8 mouse cellular contexts compared by ENCODE assay signal in the genomic region with DNA sequence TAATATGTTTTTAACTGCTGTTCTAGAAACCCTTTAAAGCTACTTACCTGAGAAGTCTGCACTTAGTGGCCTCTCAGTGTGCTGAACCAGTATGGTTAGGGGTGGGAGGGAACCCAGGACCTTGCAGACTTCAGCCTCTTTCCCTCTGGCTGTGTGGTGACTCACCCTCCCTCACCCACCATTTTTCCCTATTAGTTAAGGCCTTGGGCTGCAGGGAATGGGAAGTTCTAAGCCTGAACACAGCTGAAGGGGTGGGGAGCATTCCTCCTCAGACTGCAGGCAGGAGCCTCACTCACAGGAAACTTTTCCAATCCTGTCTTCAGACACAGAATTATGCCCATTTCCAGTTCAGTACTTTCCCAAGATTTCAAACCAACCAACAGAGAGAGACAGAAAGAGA. TPM values are rescaled to one million over a fixed set of nuclear protein-coding genes. Genes with fewer than 3 reads are reported as not detected.
DNase-seq lines count a peak whose midpoint lies in the region; ATAC-seq and TF ChIP-seq lines count a peak whose summit lies in the region.
"Had no signal": no experiment of that assay in that cellular context is flagged by ENCODE, and none has a peak within 500 bp of the region (broad histone marks: within the 10 kb centered on the region; RNA-seq: fewer than 3 reads in every experiment).

No protein-coding gene starts in this region.

- H3K9me3 ChIP-seq in midbrain, embryonic 11.5 days (ENCODE audit: control insufficient read depth, low read length), result no peaks in the 10 kb centered on the region
- H3K9me3 ChIP-seq in midbrain, embryonic 10.5 days (replicated peaks), result no peaks in the 10 kb centered on the region
- no peaks in the 10 kb centered on the region for H3K9me3 ChIP-seq in intestine, postnatal 0 days (ENCODE audit: control insufficient read depth)

- H3K4me2 ChIP-seq in midbrain, embryonic 11.5 days, result no peak overlapping the region
- peak overlapping the region; percentile 80; the same call in 1 of the 2 replicates for H3K4me2 ChIP-seq in intestine, postnatal 0 days (replicated peaks; ENCODE audit: low read depth)

- no peaks in the 10 kb centered on the region for H3K36me3 ChIP-seq in midbrain, embryonic 11.5 days (ENCODE audit: control insufficient read depth, insufficient read depth, low read length)
- peaks cover 13% of the 10 kb centered on the region for H3K36me3 ChIP-seq in midbrain, embryonic 10.5 days
- peaks cover 3% of the 10 kb centered on the region; the same call in 1 of the 2 replicates for H3K36me3 ChIP-seq in intestine, postnatal 0 days (ENCODE audit: control insufficient read depth, insufficient read depth)
- no peaks in the 10 kb centered on the region for H3K36me3 ChIP-seq in macrophage (ENCODE audit: inconsistent target)

- ATAC-seq in midbrain, embryonic 11.5 days (ENCODE audit: low FRiP score), result no peak
- no peak for ATAC-seq in intestine, postnatal 0 days

- H3K9ac ChIP-seq in midbrain, embryonic 11.5 days (ENCODE audit: low read length), result 0 out of 2 replicates have a peak overlapping the region, but pooled peaks have one; percentile 16
- no peak overlapping the region; the same call in 1 of the 2 replicates for H3K9ac ChIP-seq in intestine, postnatal 0 days (ENCODE audit: low read depth, low read length)

- H3K27me3 ChIP-seq in midbrain, embryonic 11.5 days (ENCODE audit: control insufficient read depth, insufficient read depth, low read length), result no peaks in the 10 kb centered on the region
- H3K27me3 ChIP-seq in midbrain, embryonic 10.5 days (ENCODE audit: low read depth, poor library complexity, severe bottlenecking), result no peaks in the 10 kb centered on the region
- H3K27me3 ChIP-seq in intestine, postnatal 0 days (replicated peaks; ENCODE audit: control insufficient read depth, insufficient read depth, low read length), result no peaks in the 10 kb centered on the region

- no peak overlapping the region for H3K27ac ChIP-seq in midbrain, embryonic 11.5 days (ENCODE audit: low read depth, low read length)
- no peak overlapping the region for H3K27ac ChIP-seq in midbrain, embryonic 10.5 days (replicated peaks)
- H3K27ac ChIP-seq in intestine, postnatal 0 days (ENCODE audit: low read depth, low read length), result peak overlapping the region; percentile 96
- peak overlapping the region; percentile 98 for H3K27ac ChIP-seq in macrophage

- peaks cover 16% of the 10 kb centered on the region for H3K4me1 ChIP-seq in midbrain, embryonic 11.5 days (ENCODE audit: control insufficient read depth, insufficient read depth, low read length)
- peaks cover 49% of the 10 kb centered on the region for H3K4me1 ChIP-seq in midbrain, embryonic 10.5 days
- peaks cover 15% of the 10 kb centered on the region for H3K4me1 ChIP-seq in intestine, postnatal 0 days (replicated peaks; ENCODE audit: control insufficient read depth, insufficient read depth, low read length)

- H3K4me3 ChIP-seq in midbrain, embryonic 11.5 days (ENCODE audit: low read depth, low read length), result no peak overlapping the region
- no peak overlapping the region for H3K4me3 ChIP-seq in midbrain, embryonic 10.5 days
- no peak overlapping the region for H3K4me3 ChIP-seq in intestine, postnatal 0 days (ENCODE audit: low read depth, low read length)
- H3K4me3 ChIP-seq in macrophage (ENCODE audit: inconsistent target), result no peak overlapping the region; the same call in 1 of the 2 replicates

- DNase-seq in midbrain, embryonic 11.5 days (ENCODE audit: low spot score, missing footprints), result no peak
- DNase-seq in midbrain, embryonic 10.5 days (ENCODE audit: low spot score), result no peak
- peak; percentile 34 for DNase-seq in adrenal gland, postnatal 14 days
- no peak for DNase-seq in cerebellum, adult 11-12 months
- DNase-seq in B cell, adult 2 months, result no peak
- DNase-seq: cerebellum, postnatal 36 days had no signal

- no peak for TF ChIP-seq CTCF in intestine, postnatal 0 days (IDR thresholded peaks at IDR 0.05; ENCODE audit: low read depth)

- H3K79me2 ChIP-seq in macrophage (ENCODE audit: inconsistent target), result peaks cover 19% of the 10 kb centered on the region

RNA-seq across cellular contexts. Expression of a gene that starts 3.1 kb away (rescaled TPM):
- polyA plus RNA-seq in midbrain, embryonic 11.5 days (2014; fragmentation: Nextera tagmentation; extraction: Ambion mirVana), result 796 and 834 TPM in 2 replicates
- polyA plus RNA-seq in midbrain, embryonic 10.5 days (2016; fragmentation: Nextera tagmentation; extraction: Ambion mirVana), result 767 and 792 TPM in 2 replicates
- 551 and 754 TPM in 2 replicates for total RNA-seq in adrenal gland, postnatal 14 days (2021)
- 997 and 1,037 TPM in 2 replicates for polyA plus RNA-seq in intestine, postnatal 0 days (2015; fragmentation: Nextera tagmentation; extraction: Ambion mirVana)
- 100 to 1,000 TPM in 7 of 26 experiments, 10 to 100 TPM in 19; 27.3 to 289 (median 62.9) TPM for total RNA-seq in macrophage (2018; cell fraction: chromatin; rRNA removed)
- 1,000 to 10,000 TPM in 17 of 26 experiments, 100 to 1,000 TPM in 9; 803 to 2,239 (median 1,314) TPM for total RNA-seq in macrophage (2018; cell fraction: cytosol; rRNA removed)
- total RNA-seq in macrophage (2018; cell fraction: nucleus; rRNA removed), result 100 to 1,000 TPM; 143 to 499 (median 274) TPM
- polyA plus RNA-seq in macrophage (2018), result 944 to 2,094 TPM (median 1,300 TPM) in 3 replicates

RNA-seq across cellular contexts. Expression of a gene that starts 5.9 kb away (rescaled TPM):
- polyA plus RNA-seq in midbrain, embryonic 11.5 days (2014; fragmentation: Nextera tagmentation; extraction: Ambion mirVana), result 130 and 140 TPM in 2 replicates
- 119 and 140 TPM in 2 replicates for polyA plus RNA-seq in midbrain, embryonic 10.5 days (2016; fragmentation: Nextera tagmentation; extraction: Ambion mirVana)
- 101 and 117 TPM in 2 replicates for total RNA-seq in adrenal gland, postnatal 14 days (2021)
- 44.9 and 45.2 TPM in 2 replicates for polyA plus RNA-seq in intestine, postnatal 0 days (2015; fragmentation: Nextera tagmentation; extraction: Ambion mirVana)
- 100 to 1,000 TPM; 136 to 374 (median 252) TPM for total RNA-seq in macrophage (2018; cell fraction: chromatin; rRNA removed)
- 10 to 100 TPM; 53.2 to 84.9 (median 72.0) TPM for total RNA-seq in macrophage (2018; cell fraction: cytosol; rRNA removed)
- 100 to 1,000 TPM in 24 of 26 experiments, 10 to 100 TPM in 2; 89.6 to 199 (median 148) TPM for total RNA-seq in macrophage (2018; cell fraction: nucleus; rRNA removed)
- 60.3 to 67.5 TPM (median 67.2 TPM) in 3 replicates for polyA plus RNA-seq in macrophage (2018)

RNA-seq across cellular contexts. Expression of a gene that starts 35.8 kb away (rescaled TPM):
- 30.8 and 34.6 TPM in 2 replicates for polyA plus RNA-seq in midbrain, embryonic 11.5 days (2014; fragmentation: Nextera tagmentation; extraction: Ambion mirVana)
- 17.8 and 26.2 TPM in 2 replicates for polyA plus RNA-seq in midbrain, embryonic 10.5 days (2016; fragmentation: Nextera tagmentation; extraction: Ambion mirVana)
- total RNA-seq in adrenal gland, postnatal 14 days (2021), result 30.4 and 34.1 TPM in 2 replicates
- polyA plus RNA-seq in intestine, postnatal 0 days (2015; fragmentation: Nextera tagmentation; extraction: Ambion mirVana), result 48.6 and 50.4 TPM in 2 replicates
- 10 to 100 TPM in 7 of 26 experiments, 1 to 10 TPM in 19; 1.3 to 15.5 (median 5.4) TPM for total RNA-seq in macrophage (2018; cell fraction: chromatin; rRNA removed)
- total RNA-seq in macrophage (2018; cell fraction: cytosol; rRNA removed), result 10 to 100 TPM in 19 of 26 experiments, 1 to 10 TPM in 7; 5.3 to 25.4 (median 17.1) TPM
- total RNA-seq in macrophage (2018; cell fraction: nucleus; rRNA removed), result 10 to 100 TPM in 13 of 26 experiments, 1 to 10 TPM in 13; 2.6 to 30.5 (median 10.4) TPM
- 7.0 to 22.0 TPM (median 13.1 TPM) in 3 replicates for polyA plus RNA-seq in macrophage (2018)

RNA-seq across cellular contexts. Expression of a gene that starts 35.9 kb away (rescaled TPM):
- polyA plus RNA-seq in midbrain, embryonic 11.5 days (2014; fragmentation: Nextera tagmentation; extraction: Ambion mirVana), result 278 and 298 TPM in 2 replicates
- polyA plus RNA-seq in midbrain, embryonic 10.5 days (2016; fragmentation: Nextera tagmentation; extraction: Ambion mirVana), result 272 and 276 TPM in 2 replicates
- 359 and 362 TPM in 2 replicates for total RNA-seq in adrenal gland, postnatal 14 days (2021)
- 313 and 315 TPM in 2 replicates for polyA plus RNA-seq in intestine, postnatal 0 days (2015; fragmentation: Nextera tagmentation; extraction: Ambion mirVana)
- total RNA-seq in macrophage (2018; cell fraction: chromatin; rRNA removed), result 100 to 1,000 TPM in 13 of 26 experiments, 10 to 100 TPM in 13; 77.4 to 166 (median 100) TPM
- 100 to 1,000 TPM; 351 to 428 (median 397) TPM for total RNA-seq in macrophage (2018; cell fraction: cytosol; rRNA removed)
- 100 to 1,000 TPM; 142 to 338 (median 218) TPM for total RNA-seq in macrophage (2018; cell fraction: nucleus; rRNA removed)
- 409 to 646 TPM (median 437 TPM) in 3 replicates for polyA plus RNA-seq in macrophage (2018)

RNA-seq across cellular contexts. Expression of a gene that starts 45.1 kb away (rescaled TPM):
- polyA plus RNA-seq in midbrain, embryonic 11.5 days (2014; fragmentation: Nextera tagmentation; extraction: Ambion mirVana), result 24.2 and 27.1 TPM in 2 replicates
- 37.9 and 39.2 TPM in 2 replicates for polyA plus RNA-seq in midbrain, embryonic 10.5 days (2016; fragmentation: Nextera tagmentation; extraction: Ambion mirVana)
- total RNA-seq in adrenal gland, postnatal 14 days (2021), result 6.8 and 13.2 TPM in 2 replicates
- 4.5 and 4.8 TPM in 2 replicates for polyA plus RNA-seq in intestine, postnatal 0 days (2015; fragmentation: Nextera tagmentation; extraction: Ambion mirVana)
- 10 to 100 TPM in 4 of 26 experiments, 1 to 10 TPM in 20, under 1 TPM in 1, not detected in 1; 0.46 to 14.4 (median 5.6) TPM for total RNA-seq in macrophage (2018; cell fraction: chromatin; rRNA removed)
- total RNA-seq in macrophage (2018; cell fraction: cytosol; rRNA removed), result under 1 TPM in 13 of 26 experiments, not detected in 13; 0.07 to 0.77 (median 0.19) TPM
- total RNA-seq in macrophage (2018; cell fraction: nucleus; rRNA removed), result 1 to 10 TPM in 19 of 26 experiments, under 1 TPM in 5, not detected in 2; 0.18 to 6.7 (median 2.4) TPM
- 0.67 to 1.3 TPM (median 0.96 TPM) in 3 replicates for polyA plus RNA-seq in macrophage (2018)

Comparison
In these comparisons a context has a peak if more than half of its experiments do, and no peak if none do; other contexts are left out.
1. H3K27ac ChIP-seq: peak in intestine, postnatal 0 days (single experiment) and macrophage (single experiment); none in midbrain, embryonic 11.5 days (single experiment) and midbrain, embryonic 10.5 days (single experiment).